8 mouse cellular contexts compared by ENCODE assay signal in genomic region chr3:66331592-66332400, GRCm38 (mm10). TPM values are rescaled to one million over a fixed set of nuclear protein-coding genes. Genes with fewer than 3 reads are reported as not detected.
DNase-seq lines count a peak whose midpoint lies in the region; ATAC-seq lines count a peak whose summit lies in the region.

No protein-coding gene starts in this region.

- no peak overlapping the region for H3K27ac ChIP-seq in forebrain, embryonic 10.5 days
- no peak overlapping the region for H3K27ac ChIP-seq in hindbrain, embryonic 14.5 days

- 53% methylated on average over 12 of the region's 12 CpGs for WGBS in forebrain, embryonic 10.5 days
- 49% methylated on average over 12 of the region's 12 CpGs for WGBS in hindbrain, embryonic 14.5 days

- peaks cover 17% of the 10 kb centered on the region for H3K4me1 ChIP-seq in forebrain, embryonic 10.5 days
- no peaks in the 10 kb centered on the region for H3K4me1 ChIP-seq in hindbrain, embryonic 14.5 days (replicated peaks; ENCODE audit: control insufficient read depth, insufficient read depth, low read length)

- no peaks in the 10 kb centered on the region for H3K9me3 ChIP-seq in forebrain, embryonic 10.5 days
- no peaks in the 10 kb centered on the region for H3K9me3 ChIP-seq in hindbrain, embryonic 14.5 days (ENCODE audit: control insufficient read depth, low read length)

- no peaks in the 10 kb centered on the region for H3K36me3 ChIP-seq in forebrain, embryonic 10.5 days (replicated peaks)
- H3K36me3 ChIP-seq in hindbrain, embryonic 14.5 days (replicated peaks; ENCODE audit: control insufficient read depth, insufficient read depth) = no peaks in the 10 kb centered on the region

- H3K27me3 ChIP-seq in forebrain, embryonic 10.5 days (ENCODE audit: poor library complexity, severe bottlenecking) = no peaks in the 10 kb centered on the region
- H3K27me3 ChIP-seq in hindbrain, embryonic 14.5 days (ENCODE audit: control insufficient read depth, insufficient read depth, low read length) = no peaks in the 10 kb centered on the region

- no peak overlapping the region for H3K4me2 ChIP-seq in hindbrain, embryonic 14.5 days (replicated peaks)

- peak; percentile 19 to 62 for DNase-seq in spleen, postnatal 4 days (ENCODE audit: low spot score in 2 of 2)
- DNase-seq in spleen, adult 12 weeks (ENCODE audit: low spot score) = no peak
- DNase-seq in c-Kit-positive CD71-negative TER-119-negative erythroid progenitor cells, embryonic 14.5 days (ENCODE audit: low read depth) = peak; percentile 58
- peak; percentile 67 for DNase-seq in forebrain, embryonic 10.5 days (ENCODE audit: extremely low spot score, low spot score)
- peak; percentile 88 for DNase-seq in hindbrain, embryonic 14.5 days (ENCODE audit: low spot score)
- peak; percentile 13 to 62 for DNase-seq in layer of hippocampus, postnatal 25 days (ENCODE audit: extremely low spot score in 1 of 2, low spot score in 1 of 2)
- DNase-seq in right cerebral cortex, postnatal 4 days = peak; percentile 44

- H3K9ac ChIP-seq in hindbrain, embryonic 14.5 days = no peak overlapping the region

- H3K4me3 ChIP-seq in forebrain, embryonic 10.5 days = no peak overlapping the region
- H3K4me3 ChIP-seq in hindbrain, embryonic 14.5 days (replicated peaks; ENCODE audit: low read length) = no peak overlapping the region

- ATAC-seq in hindbrain, embryonic 14.5 days (ENCODE audit: low FRiP score) = peak; percentile 75
- ATAC-seq in megakaryocyte progenitor cell, adult 5-6 weeks (replicated peaks; ENCODE audit: poor library complexity) = peak; percentile 96

RNA-seq across cellular contexts. Expression of gene Veph1, which starts 35.2 kb away (rescaled TPM):
- 9.2 and 10.7 TPM in 2 replicates for polyA plus RNA-seq in forebrain, embryonic 10.5 days (2016; fragmentation: Nextera tagmentation; extraction: Ambion mirVana)
- polyA plus RNA-seq in hindbrain, embryonic 14.5 days (2014; fragmentation: Nextera tagmentation; extraction: Ambion mirVana) = 2.0 and 2.7 TPM in 2 replicates
- under 1 TPM; 0.32 to 0.47 TPM for total RNA-seq in layer of hippocampus, postnatal 25 days (2021)
- not detected in 2 replicates for total RNA-seq in megakaryocyte progenitor cell, adult 5-6 weeks (2015)
- not detected in 2 replicates for total RNA-seq in megakaryocyte progenitor cell, adult 5-6 weeks (2017)
